Mouse (Mus musculus): Measurements from ENCODE around the gene Itih2.

GRCm38 (mm10) chr2:10167283-10167682 lies 36.1 kb upstream of the Itih2 start:
- no peak for TF ChIP-seq CTCF (IDR thresholded peaks at IDR 0.05 in 2 of 3, conservative IDR thresholded peaks at IDR 0.05 in 1 of 3; ENCODE audit: control insufficient read depth in 1 of 3, insufficient read depth in 1 of 3, low read depth in 2 of 3, low read length in 3 of 3, poor library complexity in 1 of 3, severe bottlenecking in 1 of 3)
- TF ChIP-seq MAFK (IDR thresholded peaks at IDR 0.05; ENCODE audit: borderline replicate concordance, low read depth, low read length) = no peak
- TF ChIP-seq TCF12 (IDR thresholded peaks at IDR 0.05; ENCODE audit: low read depth, low read length) = no peak

Data from MEL (cell line).